Mouse (Mus musculus) bone marrow macrophage, adult 2 months (primary cell): ENCODE data around the gene Upf3b.

Source experiments
- CTCF ChIP-seq: IDR thresholded peaks from 2 replicates; pipeline ENCODE4 v1.5.1; 2012; ENCODE audit warnings: low read depth, mild to moderate bottlenecking, low read length, moderate library complexity
- POLR2A ChIP-seq: IDR thresholded peaks from 2 replicates; pipeline ENCODE4 v1.6.1; 2012; ENCODE audit warnings: mild to moderate bottlenecking, low read depth, low read length, borderline replicate concordance

GRCm38 (mm10) chrX:37085665-37086064 lies 24.5 kb downstream of the Upf3b start:
- TF ChIP-seq CTCF, result no peak
- TF ChIP-seq POLR2A, result no peak
